Mouse (Mus musculus) brain, embryonic 14.5 days (tissue): ENCODE measurements around the gene Flad1. TPM values are rescaled to one million over a fixed set of nuclear protein-coding genes. Genes with fewer than 3 reads are reported as not detected.

Experiments
- DNase-seq: peaks from one replicate; pipeline ENCODE4 v3.0.0-alpha.2; 2011; ENCODE audit warnings: low read depth
- CTCF ChIP-seq: fragments of 200-500 bp; IDR thresholded peaks from 2 replicates; pipeline ENCODE4 v1.5.1; 2012; ENCODE audit warnings: inconsistent platforms, mild to moderate bottlenecking, moderate library complexity, borderline replicate concordance; ENCODE audit not compliant: insufficient read depth, insufficient read length; ENCODE audit errors: extremely low read depth
- POLR2A ChIP-seq: fragments of 200-500 bp; IDR thresholded peaks from 2 replicates; pipeline ENCODE4 v1.6.1; 2012; ENCODE audit warnings: mild to moderate bottlenecking, inconsistent platforms, borderline replicate concordance; ENCODE audit not compliant: poor library complexity, insufficient read depth, insufficient read length, severe bottlenecking; ENCODE audit errors: extremely low read depth
- polyA plus RNA-seq: library from polyadenylated mRNA; depleted of rRNA; stranded (reverse); fragments of >200 nt; gene quantifications from 2 replicates; pipeline ENCODE4 v1.2.3, GENCODE M21; 2012

The Flad1 gene
- polyA plus RNA-seq, 1 experiment, result 39.4 TPM

DNA sequence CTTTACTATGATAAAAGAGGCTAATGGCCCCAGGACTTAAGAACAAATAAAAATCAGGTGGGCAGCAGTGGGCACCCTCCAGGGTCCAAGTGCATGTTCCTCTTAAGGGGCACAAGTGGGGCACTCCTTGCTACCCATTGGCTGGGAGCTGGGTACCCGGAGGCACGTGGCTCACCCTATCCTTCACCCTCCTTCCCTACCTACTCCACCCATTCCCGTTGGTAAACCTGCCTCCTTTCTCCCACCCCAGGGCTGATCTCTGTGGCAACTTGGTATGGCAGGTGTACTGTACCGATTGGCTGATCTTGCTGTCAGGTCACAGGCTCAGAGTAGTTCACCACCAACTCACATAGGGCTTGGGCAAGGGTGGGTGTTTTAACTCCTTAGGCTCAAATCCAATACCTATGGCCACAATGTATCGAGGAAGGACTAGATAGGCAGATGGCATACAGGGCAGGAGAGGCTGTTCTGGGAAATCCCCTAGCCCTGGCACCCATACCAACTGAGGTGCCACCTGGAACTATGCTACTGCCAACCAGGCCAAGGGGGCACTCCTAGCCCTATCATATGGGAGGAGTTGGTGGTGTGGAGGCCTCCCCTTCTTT, 27.9 kb downstream of the Flad1 start:
- no peak for TF ChIP-seq CTCF
- no peak for TF ChIP-seq POLR2A
- no peak for DNase-seq

- no peak for DNase-seq
- no peak for TF ChIP-seq CTCF
Observed at GRCm38 (mm10) chr3:89382950-89383349, 28.7 kb downstream of the Flad1 start.

DNA sequence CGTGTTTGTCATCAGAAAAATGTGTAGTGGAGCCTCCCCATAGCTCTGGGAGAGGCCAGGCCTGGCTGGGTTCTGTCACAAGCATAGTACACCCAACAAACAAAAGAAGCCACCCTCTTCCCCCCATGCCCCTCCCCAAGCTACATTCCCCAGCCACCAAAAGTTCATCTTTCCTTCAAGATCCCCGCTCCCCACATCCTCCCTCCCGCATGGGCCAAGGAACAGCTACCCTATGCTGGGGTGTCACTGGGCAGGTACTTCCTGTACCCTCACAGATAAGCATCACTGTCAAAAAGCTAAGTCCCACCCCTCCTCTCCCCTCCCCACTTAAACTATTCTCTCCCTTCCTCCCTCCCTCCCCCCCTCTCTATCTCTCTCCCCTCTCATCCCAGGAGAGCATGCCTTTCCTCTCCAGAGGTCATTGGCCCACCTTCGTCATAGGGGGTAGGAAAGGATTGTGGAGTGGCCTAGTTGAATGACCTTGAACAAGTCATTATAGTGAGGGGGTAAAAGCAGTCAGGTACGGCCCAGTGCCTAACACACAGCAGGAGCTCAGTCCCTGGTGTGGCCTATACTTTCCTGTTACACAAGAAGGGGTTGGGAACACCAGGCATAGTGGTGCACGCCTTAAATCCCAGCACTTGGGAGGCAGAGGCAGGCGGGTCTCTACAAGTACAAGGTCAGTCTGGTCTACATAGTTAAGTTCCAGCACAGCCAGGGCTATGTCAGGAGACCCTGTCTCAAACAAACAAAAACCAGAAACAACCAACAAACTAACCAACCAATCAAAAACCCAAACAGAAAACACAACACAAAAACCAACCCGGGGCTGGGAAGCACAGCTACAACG, 29.4 kb downstream of the Flad1 start:
- no peak for DNase-seq
- TF ChIP-seq POLR2A (no peak), CTCF (no peak)

DNA sequence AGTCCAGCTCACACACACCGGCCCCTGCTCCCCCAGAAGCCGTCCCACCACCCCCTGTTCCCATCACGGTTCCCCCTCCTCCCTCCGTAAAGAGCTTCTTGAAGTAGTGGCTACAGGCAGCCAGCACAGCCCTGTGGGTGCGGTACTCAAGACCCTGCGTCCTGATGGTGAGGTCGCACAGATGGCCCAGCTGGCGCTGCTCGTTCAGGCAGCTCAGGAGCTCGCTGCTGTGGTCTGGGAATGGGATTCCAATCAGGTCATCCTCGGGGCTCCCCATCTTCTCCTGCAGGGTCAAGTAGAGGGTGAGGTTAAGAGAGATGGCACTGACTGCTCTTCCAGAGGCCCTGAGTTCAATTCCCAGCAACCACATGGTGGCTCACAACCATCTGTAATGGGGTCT, 30.4 kb downstream of the Flad1 start:
- TF ChIP-seq POLR2A (no peak), CTCF (no peak)
- no peak for DNase-seq

DNA sequence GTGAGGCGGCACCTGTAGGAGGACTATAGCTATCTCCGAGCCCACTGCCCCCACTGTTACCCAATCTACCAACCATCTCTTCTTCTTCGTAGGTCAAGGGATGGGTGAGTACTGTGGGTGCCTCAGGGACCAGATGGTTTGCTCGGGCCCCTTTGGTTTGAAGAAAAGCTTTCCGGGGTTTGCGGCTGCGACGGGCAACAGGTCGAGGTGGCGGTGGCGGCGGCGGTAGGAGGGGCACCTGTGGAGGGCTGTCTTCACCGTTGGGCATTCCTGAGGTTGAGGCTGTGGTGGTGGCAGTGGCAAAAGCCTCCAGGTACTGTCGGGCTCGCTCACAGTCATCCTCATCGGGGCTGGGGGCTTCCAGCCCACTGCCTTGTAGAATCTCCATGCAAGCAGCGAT, 31.0 kb downstream of the Flad1 start:
- TF ChIP-seq CTCF (no peak), POLR2A (no peak)
- no peak for DNase-seq

DNA sequence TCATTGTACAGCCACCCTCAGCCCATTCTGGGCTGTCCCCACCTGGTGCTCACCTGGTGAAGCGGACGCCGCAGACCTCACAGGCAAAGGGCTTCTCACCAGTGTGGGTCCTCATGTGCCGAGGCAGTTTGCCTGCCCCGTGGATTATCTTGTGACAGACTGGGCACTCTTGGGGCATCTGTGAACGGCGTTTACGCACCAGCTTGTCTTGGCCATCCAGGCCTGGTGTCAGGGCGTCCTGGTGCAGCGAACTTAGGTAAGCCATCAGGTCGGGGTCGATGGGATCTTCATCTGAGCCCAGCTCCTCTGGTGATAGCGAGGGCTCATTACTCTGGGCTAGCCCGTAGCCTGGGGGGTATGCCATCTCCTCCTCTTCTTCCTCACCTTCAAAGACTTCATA, 31.4 kb downstream of the Flad1 start:
- no peak for DNase-seq
- no peak for TF ChIP-seq CTCF
- no peak for TF ChIP-seq POLR2A

DNA sequence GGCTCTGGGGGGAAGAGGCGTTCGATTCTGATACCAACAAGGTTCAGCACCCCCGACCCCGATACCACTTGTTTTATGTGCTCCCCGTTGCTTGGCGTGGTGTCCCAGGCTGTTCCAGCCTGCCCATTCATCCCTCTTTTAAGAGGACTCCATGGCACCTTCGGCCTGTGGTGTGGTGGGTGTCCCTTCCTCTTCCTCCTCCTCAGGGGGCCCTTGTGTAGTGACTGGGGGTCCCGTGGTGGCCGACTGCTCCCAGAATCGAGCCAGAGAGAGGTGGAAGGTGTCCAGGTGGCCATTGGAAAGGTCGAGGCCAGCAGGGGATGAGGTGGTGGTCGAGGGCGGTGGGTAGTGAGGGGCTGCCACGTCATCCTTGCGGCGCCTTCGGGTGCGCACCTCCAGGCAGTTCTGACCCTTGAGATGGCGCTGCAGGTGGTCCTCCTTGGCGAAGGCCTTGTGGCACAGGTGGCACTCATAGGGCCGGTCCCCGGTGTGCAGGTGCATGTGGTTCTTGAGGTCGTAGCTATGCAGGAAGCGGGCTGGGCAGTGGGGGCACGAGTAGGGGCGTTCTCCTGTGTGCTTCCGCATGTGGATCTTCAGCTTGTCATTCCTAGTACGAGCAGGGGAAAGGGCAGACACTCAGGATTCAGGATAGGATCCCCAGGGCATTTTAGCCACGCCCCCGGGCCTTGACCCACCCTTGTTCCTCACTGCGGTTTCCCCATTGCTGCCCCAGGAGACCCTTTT, 32.1 kb downstream of the Flad1 start:
- no peak for DNase-seq
- TF ChIP-seq CTCF (no peak), POLR2A (no peak)

GRCm38 (mm10) chr3:89378394-89379067, 33.1 kb downstream of the Flad1 start:
- peak; percentile 86 for DNase-seq
- TF ChIP-seq POLR2A, result 0 out of 2 replicates have a peak, but pooled peaks have one; percentile 13
- TF ChIP-seq CTCF, result peak; percentile 95

DNA sequence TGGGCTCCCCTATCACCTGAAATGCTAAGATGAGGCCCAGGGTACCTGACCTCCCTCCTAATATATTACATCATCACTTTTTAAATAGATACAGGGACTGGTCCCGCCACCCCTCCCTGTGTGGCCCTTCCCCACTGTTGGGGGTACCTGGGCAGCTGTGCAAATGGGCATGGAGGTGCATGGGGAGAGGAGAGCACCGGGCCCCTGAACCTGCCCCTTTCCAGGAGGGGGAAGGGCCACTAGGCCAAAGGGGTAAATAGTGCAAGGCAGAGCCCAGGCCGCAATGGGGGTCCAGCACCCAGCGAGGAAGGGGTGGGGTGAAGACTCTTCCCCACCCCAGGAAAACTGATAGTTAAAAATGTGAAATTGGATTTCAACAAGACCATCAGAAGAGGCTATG, 33.8 kb downstream of the Flad1 start:
- TF ChIP-seq CTCF, result no peak
- no peak for TF ChIP-seq POLR2A
- DNase-seq, result no peak

DNA sequence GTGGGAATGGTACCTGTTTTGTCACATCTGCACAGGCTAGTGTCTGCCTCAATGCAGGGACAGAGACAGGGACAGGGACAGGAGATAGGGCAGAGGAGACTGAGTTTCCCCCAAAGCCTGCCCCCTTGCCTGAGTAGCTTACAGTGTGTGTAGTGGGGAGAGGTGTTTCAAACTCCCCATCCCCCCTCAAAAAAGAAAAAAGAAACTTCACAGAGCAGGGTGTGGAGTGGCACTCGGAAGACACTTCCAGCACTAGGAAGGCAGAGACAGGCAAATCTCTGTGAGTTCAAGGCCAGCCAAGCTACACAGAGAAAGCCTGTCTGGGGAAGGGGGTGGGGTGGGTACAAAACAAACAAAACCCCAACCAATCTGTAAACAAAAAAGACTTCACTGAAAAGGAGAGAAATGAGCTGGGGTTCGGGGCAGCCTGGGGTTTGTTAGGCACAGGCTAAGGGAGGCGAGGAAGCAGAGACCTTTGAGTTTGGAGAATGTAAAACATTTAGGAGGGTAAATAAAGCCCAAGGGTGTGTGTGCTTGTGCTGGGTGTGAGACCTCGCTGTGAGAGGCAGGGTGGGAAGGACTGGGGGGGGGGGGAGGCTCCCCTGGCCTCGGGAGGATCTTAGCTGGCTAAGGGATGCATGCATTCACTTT, 38.0 kb downstream of the Flad1 start:
- TF ChIP-seq POLR2A (no peak), CTCF (no peak)
- DNase-seq, result no peak
